Mouse (Mus musculus) activated CD4-positive, CD25-positive, alpha-beta regulatory T cell, adult 4 months (primary cell): ENCODE data around the gene Gm28168. TPM values are rescaled to one million over a fixed set of nuclear protein-coding genes. Genes with fewer than 3 reads are reported as not detected.
"Not testable (repeated sequence)": the region's sequence is repeated elsewhere in the genome, so short reads cannot be mapped to it uniquely, and the experiment has no call there.

Experiments
- ATAC-seq: one replicate; pipeline ENCODE4 v1.8.0; 2017
- polyA plus RNA-seq, 2 experiments: library from polyadenylated mRNA; unstranded; fragments of 100-300 nt; shearing (Covaris generic); gene quantifications; one replicate each; pipeline ENCODE4 v1.2.1; 2017

Gene Gm28168
- not detected for polyA plus RNA-seq

DNA sequence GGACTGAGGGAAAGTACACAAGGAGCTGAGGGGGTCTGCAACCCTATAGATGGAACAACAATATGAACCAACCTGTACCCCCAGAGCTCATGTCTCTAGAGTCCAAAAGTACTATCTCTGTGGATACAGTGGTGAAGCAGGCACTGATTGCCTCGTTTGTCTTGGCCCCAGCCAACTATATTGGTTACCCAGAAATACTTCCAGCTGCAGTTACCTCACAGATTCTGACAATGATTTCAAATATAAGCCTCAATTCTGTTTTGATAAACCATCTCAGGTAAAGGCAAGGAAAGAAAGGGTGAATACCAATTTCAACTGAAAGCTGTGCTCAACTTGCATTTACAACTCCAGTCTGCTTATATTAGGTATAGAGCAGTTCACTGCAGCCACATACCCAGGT is at the start of gene Gm28168:
Gene Gm28168 (plus strand): TSS at position 301 of the 400 bp plus-strand sequence.
- not testable (repeated sequence) for ATAC-seq

- no peak for ATAC-seq
These were observed 37.8 kb downstream of the Gm28168 start, which contains the start of gene Gm7145 for GRCm38 (mm10) chr1:117965639-117966038. Gene Gm7145, plus strand, starts transcription at chr1:117965939.

Other genes with a start within 250 kb of the Gm28168 start
- gene Gm28363, start 230.9 kb upstream of the Gm28168 start, polyA plus RNA-seq, result not detected
- not detected for gene B020011L13Rik, start 146.9 kb upstream of the Gm28168 start, polyA plus RNA-seq
- gene Gm28360, start 97.9 kb upstream of the Gm28168 start, polyA plus RNA-seq, result not detected
- gene Gm7145, start 37.9 kb downstream of the Gm28168 start, polyA plus RNA-seq, result not detected
- gene Gm29106, start 248.5 kb downstream of the Gm28168 start, polyA plus RNA-seq, result under 1 TPM in 1 of 2 experiments, not detected in 1; 0.08 TPM